Mouse (Mus musculus) large intestine, adult 2 months (tissue): ENCODE data around the gene Cux1. TPM values are rescaled to one million over a fixed set of nuclear protein-coding genes. Genes with fewer than 3 reads are reported as not detected.
"Not testable (repeated sequence)": the region's sequence is repeated elsewhere in the genome, so short reads cannot be mapped to it uniquely, and the experiment has no call there.

Source experiments
- DNase-seq: peaks from one replicate; pipeline ENCODE4 v3.0.0-alpha.2; 2012; ENCODE audit warnings: low read depth, low spot score
- WGBS: fragments of 180-500 bp; shearing (Covaris S2); methylation state at CpG from one replicate; pipeline ENCODE4 v1.1.7; 2018; 5-methylcytosine and 5-hydroxymethylcytosine counted together
- polyA plus RNA-seq: library from polyadenylated mRNA; depleted of rRNA; stranded (reverse); fragments of >200 nt; gene quantifications from 2 replicates; pipeline ENCODE4 v1.2.3, GENCODE M21; 2012

Cux1 gene
- polyA plus RNA-seq, 1 experiment = 36.9 TPM

DNA sequence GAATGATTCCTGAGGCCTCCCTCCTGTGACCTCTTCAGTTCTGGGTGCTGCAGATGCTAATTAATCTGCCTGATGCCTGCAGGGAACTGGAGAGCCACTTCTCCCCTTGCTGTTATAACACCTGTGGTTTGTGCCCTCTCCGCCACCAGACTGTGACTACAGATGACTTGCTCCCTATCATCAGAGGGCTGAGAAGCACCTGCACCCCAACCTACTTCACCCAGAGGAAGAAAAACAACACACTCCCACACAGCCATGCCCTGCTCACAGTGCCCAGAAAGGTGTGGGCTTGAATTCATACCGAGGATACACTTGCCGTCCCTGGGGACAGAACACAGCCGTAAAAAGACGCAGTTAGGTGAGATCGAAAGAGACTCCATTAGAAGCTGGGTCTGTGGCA lies 326.1 kb downstream of the Cux1 start:
- no peak for DNase-seq
- WGBS = 61% methylated on average over 6 of the region's 6 CpGs

DNA sequence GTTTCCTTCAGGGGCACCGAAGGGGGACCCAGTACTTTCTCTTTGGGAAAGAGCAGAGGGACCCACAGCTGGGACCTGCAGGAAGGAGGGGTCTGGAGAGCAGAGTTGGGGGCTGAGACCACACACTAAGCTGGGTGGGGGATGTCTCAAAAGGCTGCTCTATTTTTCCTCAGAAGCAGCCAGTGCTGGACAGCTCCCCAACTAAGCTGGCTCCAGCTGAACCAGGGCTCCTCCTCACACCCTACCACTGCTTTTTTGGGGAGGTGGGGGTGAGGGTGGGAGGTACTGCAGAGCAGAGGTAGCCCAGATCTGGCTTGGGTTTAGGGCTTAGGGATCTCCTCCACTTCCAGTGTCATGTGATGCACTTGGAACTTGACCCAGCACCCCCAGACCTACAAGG lies 326.9 kb downstream of the Cux1 start:
- 62% methylated on average over 1 of the region's 1 CpGs for WGBS
- no peak for DNase-seq

DNA sequence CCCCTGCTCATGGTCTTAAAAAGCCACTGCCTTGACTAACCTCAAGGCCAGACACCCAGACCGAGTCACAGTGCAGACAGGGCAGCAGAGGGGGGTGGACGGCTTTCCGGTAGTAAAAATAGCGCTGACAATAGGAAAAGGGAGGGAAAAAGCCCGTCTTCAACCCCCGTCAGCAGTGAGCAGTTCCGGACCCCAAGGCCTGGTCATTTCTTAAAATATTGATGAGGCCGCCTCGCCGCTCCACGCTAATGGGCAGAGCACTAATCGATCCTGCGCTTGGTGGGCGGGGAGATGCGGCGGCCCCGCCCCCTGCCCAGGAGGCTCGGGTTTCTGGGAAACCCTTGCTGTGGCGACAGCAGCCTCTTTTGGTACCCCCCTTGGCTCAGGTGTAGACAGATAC lies 329.7 kb downstream of the Cux1 start:
- DNase-seq = no peak

DNA sequence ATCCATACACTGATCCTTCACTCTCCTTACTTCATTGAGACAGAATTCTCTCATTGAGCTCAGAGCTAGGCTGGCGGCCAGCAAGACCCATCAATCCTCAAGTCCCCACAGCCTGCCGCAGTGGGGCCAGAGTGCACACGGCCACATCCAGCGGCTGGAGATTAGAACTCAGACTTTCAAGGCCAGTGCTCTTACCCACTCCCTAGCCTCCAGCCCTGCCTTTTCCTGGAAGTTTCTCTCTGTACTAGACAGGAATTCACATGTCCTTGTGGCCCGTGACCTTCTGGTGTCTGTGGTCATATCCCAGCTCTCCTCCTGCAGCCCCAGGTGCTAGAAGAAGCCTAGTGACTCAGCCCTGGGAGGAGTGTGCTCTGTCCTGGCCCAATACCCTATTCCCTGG lies 330.7 kb downstream of the Cux1 start:
- DNase-seq = no peak
- WGBS = 70% methylated on average over 5 of the region's 5 CpGs

More for the DNA sequence above, 329.7 kb downstream of the Cux1 start:
- WGBS = 3% methylated on average over 19 of the region's 19 CpGs

DNA sequence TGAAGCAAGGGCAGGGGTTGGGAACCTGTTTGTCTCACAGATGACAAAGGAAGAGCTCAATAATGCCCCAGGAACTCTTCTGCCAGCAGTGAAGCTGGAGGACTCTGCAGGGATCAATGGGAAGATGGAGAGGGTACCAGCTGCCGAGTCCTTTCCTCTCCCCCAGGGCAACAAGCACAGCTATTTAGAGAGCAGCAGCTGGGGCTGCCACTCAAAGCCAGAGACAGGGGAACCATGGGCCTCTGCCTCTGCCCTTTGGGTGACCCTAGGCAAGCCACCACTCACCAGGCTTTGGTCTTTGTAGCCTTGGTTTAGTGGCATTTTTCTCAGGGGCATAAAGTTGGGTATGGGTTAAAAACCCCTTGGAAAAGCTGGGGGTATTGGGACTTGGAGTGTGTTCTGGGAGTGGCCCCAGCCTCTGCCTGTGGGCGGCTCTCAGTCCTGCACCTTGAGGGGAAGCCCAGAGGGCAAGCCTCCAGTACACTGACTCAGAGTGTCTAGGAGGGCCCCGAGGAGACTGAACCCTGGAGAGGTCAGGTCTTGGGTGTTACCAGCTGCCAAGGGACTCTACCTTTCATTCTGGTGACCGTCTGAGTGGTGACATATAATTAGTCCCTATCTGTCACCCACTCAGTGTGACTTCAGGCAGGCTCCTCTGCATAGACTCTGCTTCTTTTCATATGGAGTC lies 336.8 kb downstream of the Cux1 start:
- WGBS = 54% methylated on average over 4 of the region's 4 CpGs
- no peak for DNase-seq

DNA sequence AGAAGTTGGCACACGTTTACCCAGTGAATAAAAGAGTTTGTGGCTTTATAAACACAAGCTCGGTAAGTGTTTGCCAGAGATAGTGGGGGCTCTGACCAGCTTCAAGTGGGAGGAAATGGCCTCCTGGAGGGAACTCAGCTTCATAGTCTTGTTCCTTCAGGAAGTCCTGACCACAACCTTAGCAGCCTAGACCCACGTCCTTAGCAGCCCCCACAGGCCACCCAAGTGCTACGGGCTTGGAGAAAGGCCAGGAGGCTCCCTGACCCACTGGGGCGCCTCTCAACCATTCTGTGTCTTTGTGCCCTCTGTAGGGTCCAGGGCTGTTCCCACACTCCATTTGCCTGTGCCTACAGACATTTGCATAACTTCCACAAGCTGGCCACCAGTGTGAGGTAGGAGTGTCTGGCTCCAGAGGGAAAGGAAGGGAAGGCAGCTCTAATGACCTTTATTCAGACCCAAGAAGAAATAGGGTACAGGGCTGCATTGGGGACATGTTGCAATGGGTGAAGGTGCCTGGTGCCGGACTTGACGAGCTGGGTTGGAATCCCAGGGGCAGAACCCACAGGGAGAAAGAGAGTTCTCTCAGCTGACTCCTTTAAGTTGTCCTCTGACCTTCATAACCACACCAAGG lies 340.9 kb downstream of the Cux1 start:
- DNase-seq = no peak
- WGBS = 65% methylated on average over 7 of the region's 7 CpGs

DNA sequence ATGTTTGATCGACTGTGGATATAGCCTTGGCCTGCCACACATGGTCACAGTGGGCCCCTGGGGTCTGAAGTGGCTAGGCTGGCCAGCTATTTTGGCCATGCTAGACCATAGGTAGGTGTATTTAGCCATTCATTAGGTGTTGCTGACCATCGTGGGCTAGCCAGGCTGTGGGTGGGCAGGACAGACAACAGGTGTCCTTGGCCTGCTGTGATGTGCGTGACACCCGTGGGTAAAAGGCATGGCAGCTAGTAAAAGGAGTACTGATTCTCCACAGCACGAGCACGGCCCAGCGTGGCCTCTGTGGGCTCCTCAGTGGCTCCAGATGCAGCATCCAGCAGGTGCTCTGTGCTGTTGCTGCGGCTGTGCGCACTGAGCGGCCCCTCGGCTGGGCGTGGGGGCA lies 348.7 kb downstream of the Cux1 start:
- DNase-seq = no peak
- whole genome bisulfite sequencing = 78% methylated on average over 12 of the region's 12 CpGs

DNA sequence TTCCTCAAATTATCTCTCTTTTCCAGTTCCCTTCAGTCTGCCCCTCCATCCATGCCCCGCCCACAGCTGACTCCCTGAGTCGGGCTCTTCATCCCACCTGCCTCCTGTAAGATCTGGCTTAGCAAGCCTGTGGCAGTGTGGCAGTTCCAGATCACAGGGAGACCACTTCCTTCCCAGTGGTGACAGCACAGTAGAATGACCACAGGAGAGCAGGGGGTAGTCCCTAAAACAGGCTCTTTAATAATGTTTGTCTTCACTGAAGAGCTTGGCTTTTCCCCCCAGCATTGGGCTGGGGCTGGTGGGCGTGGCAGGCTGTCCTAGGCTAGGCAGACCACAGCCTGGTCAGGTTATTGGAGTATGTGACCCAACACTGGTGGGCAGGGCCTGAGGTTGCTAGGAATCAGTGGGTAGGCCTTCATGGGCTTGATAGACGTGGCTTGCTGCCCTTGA lies 349.3 kb downstream of the Cux1 start:
- DNase-seq = no peak
- 55% methylated on average over 4 of the region's 4 CpGs for WGBS

DNA sequence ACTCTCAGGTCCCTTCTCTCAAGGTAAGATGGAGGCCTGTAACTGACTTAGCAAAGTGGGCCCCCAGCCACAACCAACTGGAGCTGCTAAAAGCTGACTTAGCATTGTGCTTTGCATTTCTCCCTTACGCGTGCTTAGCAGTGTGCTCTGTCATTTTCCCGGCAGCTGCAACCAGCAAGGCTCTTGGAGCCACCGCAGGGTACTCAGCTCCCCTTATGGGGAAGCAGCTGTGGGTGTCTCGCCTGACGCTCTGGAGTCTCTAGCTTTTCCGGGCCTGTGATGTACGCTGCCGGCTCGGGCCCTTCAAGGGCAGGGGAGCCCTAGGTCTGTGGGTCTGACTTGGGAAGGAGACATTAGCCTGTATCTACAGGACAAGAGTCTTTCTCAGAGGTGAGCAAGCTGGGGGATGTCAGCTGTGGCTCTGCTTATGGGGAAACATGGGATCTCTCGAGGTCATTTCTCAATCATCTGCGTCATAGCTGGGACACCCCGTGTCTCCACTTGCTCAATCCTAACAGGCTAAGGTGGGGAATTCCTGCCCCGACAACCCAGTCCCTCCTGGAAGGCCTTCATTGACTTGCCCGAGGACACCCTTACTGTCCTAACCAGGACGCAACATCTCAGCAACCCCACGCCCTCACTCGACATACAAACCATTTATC lies 350.2 kb downstream of the Cux1 start:
- 73% methylated on average over 18 of the region's 18 CpGs for WGBS

DNA sequence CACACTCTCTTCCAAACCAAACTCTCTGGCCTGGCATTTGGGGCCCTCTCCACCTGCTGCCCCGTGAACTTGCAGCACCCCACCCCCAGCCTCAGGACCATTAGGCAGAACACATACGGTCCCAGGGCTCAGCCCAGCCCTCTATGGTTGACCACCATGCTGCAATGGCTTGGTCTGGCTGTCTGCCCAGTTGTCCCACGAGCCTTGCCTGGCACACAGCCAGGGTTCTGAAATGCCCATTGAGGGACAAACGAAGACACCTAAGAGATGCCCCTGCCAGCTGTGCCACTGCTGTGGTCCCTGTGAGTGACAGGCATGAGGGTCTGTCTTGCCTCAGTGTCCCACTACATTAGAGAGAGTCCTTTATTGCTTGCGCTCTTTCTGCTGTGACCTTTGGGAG lies 351.3 kb downstream of the Cux1 start:
- WGBS = 60% methylated on average over 5 of the region's 5 CpGs
- DNase-seq = no peak

More for the DNA sequence above, 350.2 kb downstream of the Cux1 start:
- no peak for DNase-seq

DNA sequence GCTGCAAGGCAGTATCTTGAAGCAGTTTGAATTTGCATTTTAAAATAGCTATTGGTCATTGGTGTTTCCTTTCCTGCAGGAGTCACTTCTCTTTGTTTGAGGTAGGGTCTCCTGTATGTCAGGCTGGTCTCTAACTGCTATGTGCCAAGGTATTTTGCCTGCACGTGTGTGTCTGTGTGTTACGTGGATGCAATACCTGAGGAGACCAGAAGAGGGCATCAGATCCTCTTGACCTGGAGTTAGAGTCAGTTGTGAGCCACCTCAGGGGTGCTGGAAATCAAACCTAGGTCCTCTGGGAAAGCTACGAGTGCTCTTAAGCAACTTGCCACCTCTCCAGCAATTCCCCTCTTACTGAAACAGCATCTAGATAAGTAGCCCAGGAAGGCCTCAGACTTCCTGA lies 352.1 kb downstream of the Cux1 start:
- WGBS = 84% methylated on average over 3 of the region's 3 CpGs
- DNase-seq = no peak

DNA sequence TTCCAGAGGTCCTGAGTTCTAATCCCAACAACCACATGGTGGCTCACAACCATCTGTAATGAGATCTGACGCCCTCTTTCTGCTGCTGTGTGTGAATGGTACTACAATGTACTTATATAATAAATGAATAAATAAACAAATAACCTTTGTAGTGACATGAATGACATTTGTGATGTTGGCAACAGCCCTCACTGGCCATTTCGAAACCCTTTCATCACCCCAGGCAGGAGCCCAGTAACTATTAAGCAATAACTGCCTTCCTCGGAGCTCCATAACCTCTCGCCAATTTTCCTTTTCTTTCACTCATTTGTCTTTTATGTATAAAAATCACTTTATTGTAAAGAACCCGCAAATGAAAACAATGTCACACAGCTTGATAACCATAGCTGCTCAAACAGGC lies 353.6 kb downstream of the Cux1 start:
- no peak for DNase-seq
- 60% methylated on average over 5 of the region's 5 CpGs for WGBS

DNA sequence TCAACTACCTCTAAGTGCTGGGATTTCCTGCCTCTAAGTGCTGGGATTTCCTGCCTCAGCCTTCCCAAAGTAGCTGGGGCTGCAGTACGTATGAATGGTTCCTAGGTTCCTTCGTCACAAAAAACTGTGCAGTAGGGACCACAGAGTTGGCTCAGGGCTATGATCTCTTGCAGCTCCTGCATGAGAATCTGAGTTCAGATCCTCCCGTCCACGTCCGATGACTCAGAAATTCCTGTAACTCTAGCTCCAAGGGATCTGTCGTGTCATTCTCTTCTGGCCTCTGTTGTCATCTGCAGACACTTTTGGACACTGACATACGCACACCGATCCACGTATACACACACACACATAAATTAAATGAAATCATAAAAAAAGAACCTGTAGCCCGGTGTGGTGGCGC lies 354.6 kb downstream of the Cux1 start:
- no peak for DNase-seq
- 86% methylated on average over 11 of the region's 11 CpGs for WGBS

DNA sequence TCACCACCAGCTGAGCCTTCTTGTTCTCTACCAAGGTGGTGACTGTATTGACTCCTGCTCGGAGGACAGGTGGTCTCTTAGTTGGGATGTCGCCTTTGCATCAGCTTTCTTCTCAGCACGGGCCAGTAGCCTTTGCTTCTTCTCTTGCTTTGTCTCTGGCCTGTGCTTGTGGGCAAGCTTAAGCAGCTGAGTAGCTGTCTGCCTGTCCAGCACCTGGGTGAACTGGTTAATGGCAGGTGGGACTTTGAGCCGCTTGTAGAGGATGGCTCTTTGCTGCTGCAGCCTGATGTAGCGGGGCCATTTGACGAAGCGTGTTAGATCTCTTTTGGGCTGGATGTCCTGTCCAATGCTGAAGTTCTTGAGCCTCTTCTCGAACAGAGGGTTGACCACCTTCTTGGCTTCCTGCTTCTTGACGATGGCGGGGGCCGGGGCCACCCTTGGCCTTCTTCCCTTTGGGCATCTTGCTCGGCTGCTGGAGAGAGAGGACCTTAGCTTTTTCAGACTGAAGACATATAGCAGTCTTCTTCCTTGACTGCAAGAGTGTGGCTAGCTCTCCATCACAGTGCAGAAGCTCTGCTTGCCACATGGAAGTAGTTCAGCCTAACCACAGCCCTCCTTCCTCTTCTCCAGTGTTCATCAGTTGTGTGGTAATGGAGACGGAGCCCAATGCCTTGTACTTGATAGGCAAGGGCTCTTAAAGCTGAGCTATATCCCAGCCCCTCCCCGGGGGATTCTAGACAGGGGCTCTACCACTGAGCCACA lies 355.8 kb downstream of the Cux1 start:
- WGBS = 89% methylated on average over 14 of the region's 14 CpGs
- DNase-seq = not testable (repeated sequence)

DNA sequence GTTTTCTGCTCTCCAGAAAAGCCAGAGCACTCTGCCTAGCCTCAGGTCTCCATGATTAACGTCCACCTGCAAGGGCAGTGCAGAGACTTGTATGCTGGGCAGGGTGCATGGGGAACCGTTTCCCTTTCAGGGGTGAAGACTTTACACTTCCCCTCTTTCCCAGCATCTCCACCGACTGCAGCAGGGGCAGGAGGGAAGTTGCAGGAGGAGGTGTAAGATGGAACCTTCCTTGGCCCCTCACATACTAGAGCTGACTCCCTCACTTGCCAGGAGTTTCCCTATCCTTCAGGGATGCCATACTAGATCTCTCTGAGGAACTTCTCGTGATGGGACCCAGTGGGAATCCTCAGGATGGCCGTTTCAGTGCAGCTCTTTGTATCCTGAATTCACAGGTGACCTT lies 356.7 kb downstream of the Cux1 start:
- WGBS = 57% methylated on average over 5 of the region's 5 CpGs

DNA sequence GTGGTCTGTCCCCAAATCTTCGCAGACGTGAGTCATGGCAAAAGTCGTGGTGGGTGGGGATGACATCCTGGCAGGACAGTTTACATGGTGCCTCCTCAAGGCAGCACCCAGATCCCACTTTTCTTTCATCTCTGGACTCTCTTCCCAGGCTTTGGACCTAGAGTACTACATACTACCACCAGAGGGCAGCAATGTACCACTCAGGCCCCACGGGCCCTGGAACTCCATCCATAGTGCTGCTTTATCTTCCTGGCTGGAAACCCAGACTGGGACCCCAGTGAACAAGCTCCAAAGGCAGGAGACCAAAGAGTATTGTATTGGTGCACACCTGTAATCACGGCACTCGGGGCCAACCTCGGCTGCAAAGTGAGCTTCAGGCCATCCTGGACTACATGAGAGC lies 365.5 kb downstream of the Cux1 start:
- no peak for DNase-seq
- 35% methylated on average over 7 of the region's 7 CpGs for WGBS

More for the DNA sequence above, 356.7 kb downstream of the Cux1 start:
- no peak for DNase-seq

DNA sequence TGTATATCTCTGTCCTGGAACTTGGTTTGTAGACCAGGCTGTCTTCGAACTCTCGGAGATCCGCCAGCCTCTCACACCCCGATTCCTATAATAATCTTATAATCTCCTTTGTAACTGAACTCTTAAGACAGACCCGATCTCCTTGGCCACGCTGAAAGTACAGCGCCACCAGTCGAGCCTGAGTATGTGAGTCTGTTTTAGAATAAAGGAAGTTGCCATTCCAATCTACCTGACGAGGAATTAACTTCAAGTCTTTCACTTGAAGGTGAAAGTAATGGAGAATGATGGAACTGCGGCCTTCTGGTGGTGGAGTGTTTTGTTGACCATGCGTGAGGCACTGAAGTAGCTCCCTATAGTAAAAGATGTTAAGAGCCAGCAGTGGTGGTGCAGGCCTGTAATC lies 367.8 kb downstream of the Cux1 start:
- WGBS = 23% methylated on average over 11 of the region's 11 CpGs

DNA sequence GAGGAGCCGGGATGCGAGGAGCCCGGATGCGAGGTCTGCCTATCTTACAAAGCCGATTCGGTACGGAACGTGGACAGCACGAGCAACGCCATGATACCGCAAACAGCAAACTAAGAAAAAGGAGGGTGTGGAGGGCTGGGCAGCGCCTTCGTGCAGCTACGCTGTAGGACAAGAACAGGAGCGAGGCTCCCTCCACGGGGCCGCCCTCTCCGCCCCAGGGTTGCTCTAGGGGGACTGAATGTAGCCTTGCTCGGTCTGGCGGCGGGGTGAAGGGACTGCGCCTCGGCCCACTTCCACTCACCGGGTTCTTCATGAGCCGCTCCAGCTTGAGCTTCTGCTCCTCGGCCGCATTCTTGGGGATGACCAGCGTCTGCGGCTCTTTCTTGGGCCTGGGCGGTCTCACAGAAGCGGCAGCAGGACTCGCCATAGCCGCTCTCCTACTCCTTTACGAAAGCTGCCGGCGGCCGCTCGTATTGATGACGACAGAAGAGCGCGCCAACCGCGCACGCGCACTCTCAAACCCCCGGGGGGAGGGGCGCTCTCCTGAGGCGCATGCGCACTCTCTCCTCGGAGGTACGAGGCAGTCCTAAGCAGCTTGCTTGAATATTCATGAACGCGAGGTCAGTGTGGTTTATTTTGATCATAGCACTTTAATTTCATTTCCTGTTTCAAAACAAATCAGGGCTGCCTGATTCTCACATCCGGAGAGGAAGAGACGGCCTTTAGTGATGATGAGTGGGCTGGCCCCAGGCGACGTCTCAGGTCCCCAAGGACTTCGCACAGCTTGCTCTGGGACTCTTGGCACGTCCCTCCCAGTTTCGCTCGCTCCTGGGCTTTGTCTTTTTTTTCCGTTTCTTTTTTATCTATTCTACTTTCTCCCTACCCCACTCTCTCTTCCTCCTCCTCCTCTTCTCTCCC lies 368.6 kb downstream of the Cux1 start, which contains the start of gene Prkrip1:
Gene Prkrip1, minus strand, starts transcription at position 490 of the 918 bp plus-strand sequence.
- WGBS = under 1% methylated on average over 62 of the region's 62 CpGs
- DNase-seq = peak; percentile 69

More for the DNA sequence above, 367.8 kb downstream of the Cux1 start:
- no peak for DNase-seq
